Mouse (Mus musculus) brain, embryonic 14.5 days (tissue): ENCODE data around the gene Acot13.

ENCODE experiments used
- CTCF ChIP-seq: fragments of 200-500 bp; IDR thresholded peaks from 2 replicates; pipeline ENCODE4 v1.5.1; 2012; ENCODE audit warnings: inconsistent platforms, mild to moderate bottlenecking, moderate library complexity, borderline replicate concordance; ENCODE audit not compliant: insufficient read depth, insufficient read length; ENCODE audit errors: extremely low read depth
- POLR2A ChIP-seq: fragments of 200-500 bp; IDR thresholded peaks from 2 replicates; pipeline ENCODE4 v1.6.1; 2012; ENCODE audit warnings: mild to moderate bottlenecking, inconsistent platforms, borderline replicate concordance; ENCODE audit not compliant: poor library complexity, insufficient read depth, insufficient read length, severe bottlenecking; ENCODE audit errors: extremely low read depth

- TF ChIP-seq POLR2A (no peak), CTCF (no peak)
These were observed 36.9 kb upstream of the Acot13 start for GRCm38 (mm10) chr13:24868233-24868632.
